ENCODE assay signal across 7 mouse cellular contexts in genomic region chr7:141466607-141467148, GRCm38 (mm10). TPM values are rescaled to one million over a fixed set of nuclear protein-coding genes. Genes with fewer than 3 reads are reported as not detected.
A peak's percentile ranks its signal among the peaks of the same experiment; 100 is the strongest.
DNase-seq lines count a peak whose midpoint lies in the region; ATAC-seq and TF ChIP-seq lines count a peak whose summit lies in the region.

No protein-coding gene starts in this region.

- H3K9ac ChIP-seq in lung, postnatal 0 days (replicated peaks; ENCODE audit: low read depth) = peak overlapping the region; percentile 83
- H3K9ac ChIP-seq in forebrain, embryonic 11.5 days (ENCODE audit: low read length) = peak overlapping the region; percentile 78
- peak overlapping the region; percentile 86 for H3K9ac ChIP-seq in limb, embryonic 13.5 days
- H3K9ac ChIP-seq in stomach, embryonic 16.5 days (ENCODE audit: low read length) = peak overlapping the region; percentile 90

- TF ChIP-seq CTCF in lung, postnatal 0 days (IDR thresholded peaks at IDR 0.05) = no peak

- H3K27me3 ChIP-seq in lung, postnatal 0 days (replicated peaks; ENCODE audit: insufficient read depth, low read length) = no peaks in the 10 kb centered on the region; the same call in 1 of the 2 replicates
- H3K27me3 ChIP-seq in forebrain, embryonic 11.5 days (ENCODE audit: control insufficient read depth, insufficient read depth, low read length) = peaks cover 48% of the 10 kb centered on the region
- H3K27me3 ChIP-seq in limb, embryonic 13.5 days = peaks cover 48% of the 10 kb centered on the region
- peaks cover 18% of the 10 kb centered on the region; the same call in 1 of the 2 replicates for H3K27me3 ChIP-seq in stomach, embryonic 16.5 days (ENCODE audit: control insufficient read depth, insufficient read depth, low read length)

- H3K4me2 ChIP-seq in lung, postnatal 0 days (replicated peaks; ENCODE audit: low read depth, low read length) = peak overlapping the region; percentile 65
- peak overlapping the region; percentile 78 for H3K4me2 ChIP-seq in forebrain, embryonic 11.5 days (ENCODE audit: low read depth, low read length, severe bottlenecking)
- H3K4me2 ChIP-seq in limb, embryonic 13.5 days (replicated peaks) = peak overlapping the region; percentile 91
- H3K4me2 ChIP-seq in stomach, embryonic 16.5 days (ENCODE audit: low read depth, low read length) = peak overlapping the region; percentile 83

- no peaks in the 10 kb centered on the region for H3K9me3 ChIP-seq in lung, postnatal 0 days (ENCODE audit: low read length)
- no peaks in the 10 kb centered on the region for H3K9me3 ChIP-seq in forebrain, embryonic 11.5 days (ENCODE audit: control insufficient read depth, low read length)
- H3K9me3 ChIP-seq in limb, embryonic 13.5 days = no peaks in the 10 kb centered on the region
- H3K9me3 ChIP-seq in stomach, embryonic 16.5 days (replicated peaks; ENCODE audit: control insufficient read depth, low read length) = no peaks in the 10 kb centered on the region

- peak overlapping the region; percentile 74 for H3K4me3 ChIP-seq in lung, postnatal 0 days (ENCODE audit: low read depth, low read length)
- peak overlapping the region; percentile 56 for H3K4me3 ChIP-seq in forebrain, embryonic 11.5 days (ENCODE audit: low read depth, low read length)
- H3K4me3 ChIP-seq in limb, embryonic 13.5 days = peak overlapping the region; percentile 83
- peak overlapping the region; percentile 87 for H3K4me3 ChIP-seq in stomach, embryonic 16.5 days (replicated peaks; ENCODE audit: low read length)

- 55% methylated on average over 10 of the region's 10 CpGs for WGBS in lung, postnatal 0 days
- 57% methylated on average over 10 of the region's 10 CpGs for WGBS in forebrain, embryonic 11.5 days
- WGBS in limb, embryonic 13.5 days = 56% methylated on average over 10 of the region's 10 CpGs
- WGBS in stomach, embryonic 16.5 days = 54% methylated on average over 10 of the region's 10 CpGs

- no peak for ATAC-seq in lung, postnatal 0 days
- no peak for ATAC-seq in forebrain, embryonic 11.5 days (replicated peaks; ENCODE audit: low FRiP score)
- ATAC-seq in limb, embryonic 13.5 days (ENCODE audit: low FRiP score, low read depth) = no peak
- ATAC-seq in stomach, embryonic 16.5 days (ENCODE audit: insufficient read depth, low FRiP score) = no peak

- peaks cover 45% of the 10 kb centered on the region; the same call in 1 of the 2 replicates for H3K4me1 ChIP-seq in lung, postnatal 0 days (ENCODE audit: insufficient read depth, low read depth, low read length)
- H3K4me1 ChIP-seq in forebrain, embryonic 11.5 days (replicated peaks; ENCODE audit: control insufficient read depth, insufficient read depth, low read length) = peaks cover 25% of the 10 kb centered on the region
- peaks cover 63% of the 10 kb centered on the region for H3K4me1 ChIP-seq in limb, embryonic 13.5 days
- peaks cover 46% of the 10 kb centered on the region for H3K4me1 ChIP-seq in stomach, embryonic 16.5 days (ENCODE audit: control insufficient read depth, insufficient read depth, low read length)

- DNase-seq in lung, postnatal 0 days (ENCODE audit: low spot score) = peak; percentile 14
- no peak for DNase-seq in lung, postnatal 36 days
- no peak for DNase-seq in forebrain, embryonic 11.5 days (ENCODE audit: low spot score)
- DNase-seq in embryo, embryonic 9.5 days (ENCODE audit: extremely low spot score) = no peak
- DNase-seq in right cerebral cortex, adult 18-20 months = no peak

- H3K27ac ChIP-seq in lung, postnatal 0 days (ENCODE audit: low read length) = peak overlapping the region; percentile 95
- H3K27ac ChIP-seq in forebrain, embryonic 11.5 days (ENCODE audit: low read depth, low read length) = no peak overlapping the region
- peak overlapping the region; percentile 81 for H3K27ac ChIP-seq in limb, embryonic 13.5 days
- peak overlapping the region; percentile 94 for H3K27ac ChIP-seq in stomach, embryonic 16.5 days (ENCODE audit: low read length)

- H3K36me3 ChIP-seq in lung, postnatal 0 days (ENCODE audit: insufficient read depth, low read length) = peaks cover 11% of the 10 kb centered on the region
- no peaks in the 10 kb centered on the region for H3K36me3 ChIP-seq in forebrain, embryonic 11.5 days (ENCODE audit: control insufficient read depth, insufficient read depth, low read length)
- H3K36me3 ChIP-seq in limb, embryonic 13.5 days = peaks cover 26% of the 10 kb centered on the region
- peaks cover 14% of the 10 kb centered on the region for H3K36me3 ChIP-seq in stomach, embryonic 16.5 days (ENCODE audit: control insufficient read depth, insufficient read depth, low read length)

- TF ChIP-seq EP300 in lung, postnatal 0 days (IDR thresholded peaks at IDR 0.05) = no peak

RNA-seq across cellular contexts. Expression of gene Cd151, which starts 0.5 kb away (rescaled TPM):
- polyA plus RNA-seq in lung, postnatal 0 days (2015; fragmentation: Nextera tagmentation; extraction: Ambion mirVana) = 45.1 and 49.6 TPM in 2 replicates
- polyA plus RNA-seq in forebrain, embryonic 11.5 days (2014; fragmentation: Nextera tagmentation; extraction: Ambion mirVana) = 40.3 and 48.6 TPM in 2 replicates
- 12.6 and 14.6 TPM in 2 replicates for polyA plus RNA-seq in limb, embryonic 13.5 days (2015; fragmentation: Nextera tagmentation; extraction: Ambion mirVana)
- polyA plus RNA-seq in stomach, embryonic 16.5 days (2015; fragmentation: Nextera tagmentation; extraction: Ambion mirVana) = 39.1 and 40.3 TPM in 2 replicates

RNA-seq across cellular contexts. Expression of gene Cracr2b, which starts 5.8 kb away (rescaled TPM):
- 74.9 and 82.0 TPM in 2 replicates for polyA plus RNA-seq in lung, postnatal 0 days (2015; fragmentation: Nextera tagmentation; extraction: Ambion mirVana)
- 3.6 and 5.9 TPM in 2 replicates for polyA plus RNA-seq in forebrain, embryonic 11.5 days (2014; fragmentation: Nextera tagmentation; extraction: Ambion mirVana)
- 13.5 and 14.3 TPM in 2 replicates for polyA plus RNA-seq in limb, embryonic 13.5 days (2015; fragmentation: Nextera tagmentation; extraction: Ambion mirVana)
- 21.4 and 25.3 TPM in 2 replicates for polyA plus RNA-seq in stomach, embryonic 16.5 days (2015; fragmentation: Nextera tagmentation; extraction: Ambion mirVana)

RNA-seq across cellular contexts. Expression of gene Polr2l, which starts 8.3 kb away (rescaled TPM):
- polyA plus RNA-seq in lung, postnatal 0 days (2015; fragmentation: Nextera tagmentation; extraction: Ambion mirVana) = 48.0 and 50.5 TPM in 2 replicates
- polyA plus RNA-seq in forebrain, embryonic 11.5 days (2014; fragmentation: Nextera tagmentation; extraction: Ambion mirVana) = 73.9 and 78.5 TPM in 2 replicates
- polyA plus RNA-seq in limb, embryonic 13.5 days (2015; fragmentation: Nextera tagmentation; extraction: Ambion mirVana) = 63.4 and 64.3 TPM in 2 replicates
- polyA plus RNA-seq in stomach, embryonic 16.5 days (2015; fragmentation: Nextera tagmentation; extraction: Ambion mirVana) = 62.4 and 63.1 TPM in 2 replicates

RNA-seq across cellular contexts. Expression of gene Tspan4, which starts 8.4 kb away (rescaled TPM):
- polyA plus RNA-seq in lung, postnatal 0 days (2015; fragmentation: Nextera tagmentation; extraction: Ambion mirVana) = 100 and 107 TPM in 2 replicates
- polyA plus RNA-seq in forebrain, embryonic 11.5 days (2014; fragmentation: Nextera tagmentation; extraction: Ambion mirVana) = 29.7 and 34.0 TPM in 2 replicates
- polyA plus RNA-seq in limb, embryonic 13.5 days (2015; fragmentation: Nextera tagmentation; extraction: Ambion mirVana) = 70.5 and 71.2 TPM in 2 replicates
- polyA plus RNA-seq in stomach, embryonic 16.5 days (2015; fragmentation: Nextera tagmentation; extraction: Ambion mirVana) = 67.4 and 69.6 TPM in 2 replicates

RNA-seq across cellular contexts. Expression of gene Pnpla2, which starts 11.7 kb away (rescaled TPM):
- polyA plus RNA-seq in lung, postnatal 0 days (2015; fragmentation: Nextera tagmentation; extraction: Ambion mirVana) = 96.0 and 116 TPM in 2 replicates
- 16.9 and 17.9 TPM in 2 replicates for polyA plus RNA-seq in forebrain, embryonic 11.5 days (2014; fragmentation: Nextera tagmentation; extraction: Ambion mirVana)
- 13.9 and 14.7 TPM in 2 replicates for polyA plus RNA-seq in limb, embryonic 13.5 days (2015; fragmentation: Nextera tagmentation; extraction: Ambion mirVana)
- polyA plus RNA-seq in stomach, embryonic 16.5 days (2015; fragmentation: Nextera tagmentation; extraction: Ambion mirVana) = 34.0 and 38.5 TPM in 2 replicates
